Comparison of ENCODE assay signal across 26 mouse cellular contexts in the genomic region with DNA sequence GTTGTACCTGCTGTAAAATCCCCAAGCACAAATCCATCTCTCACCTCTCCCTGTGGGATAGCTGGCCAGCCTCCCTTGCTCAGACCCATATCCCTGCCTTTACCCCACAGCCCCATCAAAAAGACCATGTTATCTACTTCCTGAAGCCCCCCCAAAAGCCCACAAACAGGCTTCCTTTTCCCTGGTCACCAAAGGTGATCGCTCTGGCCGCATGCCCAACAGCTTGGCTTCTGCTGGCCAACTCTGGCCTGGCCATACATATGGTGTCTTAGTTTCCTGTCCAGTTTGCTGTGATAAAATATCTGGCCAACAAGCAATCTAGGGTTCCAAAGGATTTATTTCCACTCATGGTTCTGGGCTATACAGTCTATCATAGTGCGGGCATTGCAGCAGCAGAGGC. TPM values are rescaled to one million over a fixed set of nuclear protein-coding genes. Genes with fewer than 3 reads are reported as not detected.
"Had no signal": no experiment of that assay in that cellular context is flagged by ENCODE, and none has a peak within 500 bp of the region (broad histone marks: within the 10 kb centered on the region; RNA-seq: fewer than 3 reads in every experiment).

No protein-coding gene starts in this region.

- H3K27ac ChIP-seq: heart, embryonic 13.5 days; heart, embryonic 15.5 days; hindbrain, embryonic 10.5 days; hindbrain, embryonic 12.5 days; hindbrain, embryonic 13.5 days; hindbrain, embryonic 14.5 days; hindbrain, embryonic 15.5 days; hindbrain, postnatal 0 days; intestine, embryonic 15.5 days; kidney, embryonic 15.5 days; kidney, postnatal 0 days; layer of hippocampus, adult 2 months; left cerebral cortex, adult 2 months had no signal

- DNase-seq: heart, postnatal 14 days; heart, postnatal 36 days; kidney, adult 11 months; kidney, adult 18-20 months; kidney, adult 2 months; kidney, adult 8-10 months; kidney, adult 9 months; kidney, postnatal 25 days; kidney, postnatal 36 days; layer of hippocampus, adult 9-11 months; layer of hippocampus, postnatal 36 days had no signal

- H3K4me1 ChIP-seq: hindbrain, embryonic 15.5 days had no signal

- H3K27me3 ChIP-seq: hindbrain, embryonic 13.5 days; hindbrain, embryonic 15.5 days had no signal

- H3K4me3 ChIP-seq: heart, embryonic 12.5 days; heart, embryonic 13.5 days; heart, embryonic 15.5 days; hindbrain, embryonic 10.5 days; hindbrain, embryonic 12.5 days; hindbrain, embryonic 13.5 days; hindbrain, embryonic 15.5 days; intestine, embryonic 15.5 days; kidney, embryonic 15.5 days; layer of hippocampus, adult 2 months; left cerebral cortex, adult 2 months had no signal

RNA-seq across cellular contexts. Expression of a gene that starts 38.9 kb away (rescaled TPM):
- polyA plus RNA-seq: inflammation-experienced regulatory T-cells, adult 6 months had no signal
